Mouse (Mus musculus): ENCODE results near the gene Krtap1-5. TPM values are rescaled to one million over a fixed set of nuclear protein-coding genes. Genes with fewer than 3 reads are reported as not detected.

The Krtap1-5 gene
- total RNA-seq, 1 experiment, result not detected

DNA sequence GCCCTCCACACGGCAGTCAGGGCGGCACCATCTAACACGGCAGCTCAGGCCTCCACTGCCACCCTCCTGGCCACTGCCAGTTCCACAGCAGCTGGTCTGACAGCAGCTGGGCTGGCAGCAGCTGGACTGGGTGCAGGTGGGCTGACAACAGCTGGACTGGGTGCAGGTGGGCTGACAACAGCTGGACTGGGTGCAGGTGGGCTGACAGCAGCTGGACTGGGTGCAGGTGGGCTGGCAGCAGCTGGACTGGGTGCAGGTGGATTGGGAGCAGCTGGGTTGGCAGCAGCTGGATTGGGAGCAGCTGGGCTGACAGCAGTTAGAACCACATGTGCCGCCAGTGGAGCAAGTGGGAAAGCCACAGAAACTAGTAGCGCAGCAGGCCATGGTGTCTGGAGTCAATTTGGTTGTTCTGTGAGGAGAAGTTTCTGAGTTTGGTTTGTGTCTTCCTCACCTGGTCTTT is 2.5 kb upstream of the Krtap1-5 start, which contains the start of gene Krtap1-4:
TSS of gene Krtap1-4 (minus strand) at position 410 of the 460 bp plus-strand sequence.
- in situ Hi-C loops (cut with MboI; ENCODE audit: low sequenced_read_pairs in 2 of 2, unreplicated experiment in 2 of 2), result no loop called here
- DNase-seq (ENCODE audit: low read depth, low spot score), result no peak
- Histone ChIP-seq H3K4me3 (ENCODE audit: insufficient read depth in 1 of 2, low read depth in 1 of 2, low read length in 2 of 2, poor library complexity in 1 of 2, severe bottlenecking in 1 of 2) (no peak within 1 kb of the TSS), H3K4me1 (ENCODE audit: control insufficient read depth in 2 of 2, insufficient read depth in 2 of 2, low read length in 2 of 2, poor library complexity in 1 of 2) (no peaks in the 10 kb centered on the region), H3K36me3 (ENCODE audit: control insufficient read depth, insufficient read depth, low read length, poor library complexity, severe bottlenecking) (no peaks in the 10 kb centered on the region), H3K9me3 (ENCODE audit: control insufficient read depth, insufficient read depth, low read depth, low read length) (no peaks in the 10 kb centered on the region), H3K27ac (ENCODE audit: insufficient read depth, low read depth, low read length, poor library complexity, severe bottlenecking) (no peak within 1 kb of the TSS), H3K9ac (ENCODE audit: insufficient read depth, low read depth, low read length, poor library complexity, severe bottlenecking) (no peak within 1 kb of the TSS)
- TF ChIP-seq MAFK (IDR thresholded peaks at IDR 0.05; ENCODE audit: insufficient read depth, low read depth, low read length) (no peak), ZNF384 (IDR thresholded peaks at IDR 0.05; ENCODE audit: low read depth, low read length) (no peak), HCFC1 (IDR thresholded peaks at IDR 0.05; ENCODE audit: borderline replicate concordance, insufficient read depth, low read length) (no peak), CHD2 (IDR thresholded peaks at IDR 0.05; ENCODE audit: low read depth, low read length) (no peak), ZC3H11A (IDR thresholded peaks at IDR 0.05; ENCODE audit: borderline replicate concordance, low read depth, low read length) (no peak)

DNA sequence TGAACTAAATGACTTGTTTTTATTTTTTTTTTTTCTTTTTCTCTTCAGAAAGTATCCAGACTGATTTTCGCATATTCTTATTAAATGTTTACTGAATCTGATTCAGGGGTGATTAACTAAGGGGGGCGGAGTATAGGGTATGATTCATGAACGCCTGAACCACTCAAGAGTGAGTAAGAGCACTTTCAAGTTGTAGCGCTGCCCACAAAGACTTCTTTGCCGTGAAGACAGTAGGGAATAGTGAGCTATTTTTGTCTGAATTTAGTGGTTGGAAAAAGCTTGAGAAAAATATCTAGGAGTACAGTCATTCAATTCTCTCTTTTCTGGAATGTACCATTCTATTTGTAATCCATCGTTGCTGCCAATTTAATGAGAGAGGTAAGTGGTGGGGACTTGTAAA is 748 bp upstream of the Krtap1-5 start:
- Histone ChIP-seq H3K9ac (ENCODE audit: insufficient read depth, low read depth, low read length, poor library complexity, severe bottlenecking) (no peak overlapping the region), H3K9me3 (ENCODE audit: control insufficient read depth, insufficient read depth, low read depth, low read length) (no peaks in the 10 kb centered on the region), H3K4me3 (ENCODE audit: insufficient read depth in 1 of 2, low read depth in 1 of 2, low read length in 2 of 2, poor library complexity in 1 of 2, severe bottlenecking in 1 of 2) (no peak overlapping the region), H3K27ac (ENCODE audit: insufficient read depth, low read depth, low read length, poor library complexity, severe bottlenecking) (no peak overlapping the region), H3K36me3 (ENCODE audit: control insufficient read depth, insufficient read depth, low read length, poor library complexity, severe bottlenecking) (no peaks in the 10 kb centered on the region), H3K4me1 (ENCODE audit: control insufficient read depth in 2 of 2, insufficient read depth in 2 of 2, low read length in 2 of 2, poor library complexity in 1 of 2) (no peaks in the 10 kb centered on the region)
- in situ Hi-C loops (cut with MboI; ENCODE audit: low sequenced_read_pairs in 2 of 2, unreplicated experiment in 2 of 2), result no loop called here
- no peak for DNase-seq (ENCODE audit: low read depth, low spot score)
- no peak for TF ChIP-seq MAFK (IDR thresholded peaks at IDR 0.05; ENCODE audit: insufficient read depth, low read depth, low read length)
- no peak for TF ChIP-seq HCFC1 (IDR thresholded peaks at IDR 0.05; ENCODE audit: borderline replicate concordance, insufficient read depth, low read length)
- no peak for TF ChIP-seq CHD2 (IDR thresholded peaks at IDR 0.05; ENCODE audit: low read depth, low read length)
- TF ChIP-seq ZC3H11A (IDR thresholded peaks at IDR 0.05; ENCODE audit: borderline replicate concordance, low read depth, low read length), result no peak
- TF ChIP-seq ZNF384 (IDR thresholded peaks at IDR 0.05; ENCODE audit: low read depth, low read length), result no peak

DNA sequence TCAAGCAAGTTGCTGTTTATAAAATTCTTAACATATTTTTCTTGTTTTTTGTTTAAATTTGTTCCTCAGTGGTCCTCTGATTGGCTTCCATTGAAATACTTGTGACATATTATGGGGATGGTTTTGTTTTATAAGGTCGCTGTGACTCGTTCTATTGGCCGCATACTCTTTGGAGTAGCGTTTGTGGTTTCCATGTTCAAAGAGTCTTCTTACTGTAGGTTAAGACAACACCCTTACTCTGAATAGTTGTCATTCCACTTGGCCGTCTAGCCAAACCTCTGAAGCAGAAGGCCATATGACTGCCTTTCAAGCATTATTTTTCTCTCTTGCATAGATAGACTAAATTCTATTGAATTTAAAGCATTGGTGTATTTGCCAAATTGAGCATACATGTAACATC is 235 bp upstream of the Krtap1-5 start:
- H3K9ac ChIP-seq (ENCODE audit: insufficient read depth, low read depth, low read length, poor library complexity, severe bottlenecking), result no peak overlapping the region
- no peaks in the 10 kb centered on the region for H3K9me3 ChIP-seq (ENCODE audit: control insufficient read depth, insufficient read depth, low read depth, low read length)
- H3K4me1 ChIP-seq (ENCODE audit: control insufficient read depth in 2 of 2, insufficient read depth in 2 of 2, low read length in 2 of 2, poor library complexity in 1 of 2), result no peaks in the 10 kb centered on the region
- H3K4me3 ChIP-seq (ENCODE audit: insufficient read depth in 1 of 2, low read depth in 1 of 2, low read length in 2 of 2, poor library complexity in 1 of 2, severe bottlenecking in 1 of 2), result no peak overlapping the region
- H3K27ac ChIP-seq (ENCODE audit: insufficient read depth, low read depth, low read length, poor library complexity, severe bottlenecking), result no peak overlapping the region
- TF ChIP-seq ZNF384 (IDR thresholded peaks at IDR 0.05; ENCODE audit: low read depth, low read length), result no peak
- H3K36me3 ChIP-seq (ENCODE audit: control insufficient read depth, insufficient read depth, low read length, poor library complexity, severe bottlenecking), result no peaks in the 10 kb centered on the region
- in situ Hi-C loops (cut with MboI; ENCODE audit: low sequenced_read_pairs in 2 of 2, unreplicated experiment in 2 of 2), result no loop called here
- DNase-seq (ENCODE audit: low read depth, low spot score), result no peak

DNA sequence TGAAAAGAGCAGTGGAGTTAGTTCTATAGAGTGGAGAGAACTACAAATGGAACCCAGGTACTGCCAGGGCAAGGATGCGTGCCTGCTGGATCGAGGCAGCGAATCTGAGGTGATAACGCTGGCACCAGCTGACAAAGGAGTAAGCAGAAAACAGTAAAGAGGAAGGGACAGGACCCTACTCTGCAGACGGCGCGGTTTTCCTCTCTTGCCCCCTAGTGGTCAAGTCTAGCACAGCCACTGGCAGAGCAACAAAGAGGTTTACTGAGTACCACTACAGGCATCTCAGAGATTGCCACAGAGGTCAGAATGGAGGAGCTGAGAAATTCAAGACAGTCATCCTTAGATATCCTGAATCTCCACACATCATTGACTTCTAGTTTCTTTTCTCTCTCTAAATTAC is 6.7 kb downstream of the Krtap1-5 start:
- H3K36me3 ChIP-seq (ENCODE audit: control insufficient read depth, insufficient read depth, low read length, poor library complexity, severe bottlenecking), result no peaks in the 10 kb centered on the region
- no peak overlapping the region for H3K4me3 ChIP-seq (ENCODE audit: insufficient read depth in 1 of 2, low read depth in 1 of 2, low read length in 2 of 2, poor library complexity in 1 of 2, severe bottlenecking in 1 of 2)
- no peaks in the 10 kb centered on the region for H3K9me3 ChIP-seq (ENCODE audit: control insufficient read depth, insufficient read depth, low read depth, low read length)
- no peak overlapping the region for H3K27ac ChIP-seq (ENCODE audit: insufficient read depth, low read depth, low read length, poor library complexity, severe bottlenecking)
- no peak overlapping the region; the same call in 1 of the 2 replicates for H3K9ac ChIP-seq (ENCODE audit: insufficient read depth, low read depth, low read length, poor library complexity, severe bottlenecking)
- peak; percentile 58 for DNase-seq (ENCODE audit: low read depth, low spot score)
- no peaks in the 10 kb centered on the region for H3K4me1 ChIP-seq (ENCODE audit: control insufficient read depth in 2 of 2, insufficient read depth in 2 of 2, low read length in 2 of 2, poor library complexity in 1 of 2)
- TF ChIP-seq CHD2 (IDR thresholded peaks at IDR 0.05; ENCODE audit: low read depth, low read length) (no peak), ZNF384 (IDR thresholded peaks at IDR 0.05; ENCODE audit: low read depth, low read length) (no peak), MAFK (IDR thresholded peaks at IDR 0.05; ENCODE audit: insufficient read depth, low read depth, low read length) (no peak), ZC3H11A (IDR thresholded peaks at IDR 0.05; ENCODE audit: borderline replicate concordance, low read depth, low read length) (no peak), HCFC1 (IDR thresholded peaks at IDR 0.05; ENCODE audit: borderline replicate concordance, insufficient read depth, low read length) (no peak)
- in situ Hi-C loops (cut with MboI; ENCODE audit: low sequenced_read_pairs in 2 of 2, unreplicated experiment in 2 of 2), result no loop called here

DNA sequence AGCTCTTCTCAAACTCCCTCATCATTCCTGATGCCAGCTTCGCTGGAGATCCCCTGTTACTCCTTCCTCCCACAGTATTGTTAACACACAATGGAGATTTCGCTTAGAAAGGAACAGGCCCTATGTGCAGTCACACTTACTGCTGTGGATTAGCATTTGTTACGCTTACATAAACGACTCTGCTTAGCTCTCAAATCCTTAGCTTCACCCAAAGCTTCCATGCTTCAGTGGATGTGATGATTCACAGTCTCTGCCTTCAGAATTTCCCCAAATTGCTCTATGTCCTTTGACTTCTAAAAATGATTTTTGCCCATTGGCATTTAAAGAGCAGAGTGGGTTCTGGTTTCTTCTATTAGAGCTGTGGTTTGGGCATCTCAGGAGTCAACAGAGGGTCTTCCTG is 7.7 kb downstream of the Krtap1-5 start:
- no peak overlapping the region for H3K9ac ChIP-seq (ENCODE audit: insufficient read depth, low read depth, low read length, poor library complexity, severe bottlenecking)
- no peaks in the 10 kb centered on the region for H3K9me3 ChIP-seq (ENCODE audit: control insufficient read depth, insufficient read depth, low read depth, low read length)
- in situ Hi-C loops (cut with MboI; ENCODE audit: low sequenced_read_pairs in 2 of 2, unreplicated experiment in 2 of 2), result no loop called here
- H3K36me3 ChIP-seq (ENCODE audit: control insufficient read depth, insufficient read depth, low read length, poor library complexity, severe bottlenecking), result no peaks in the 10 kb centered on the region
- H3K4me1 ChIP-seq (ENCODE audit: control insufficient read depth in 2 of 2, insufficient read depth in 2 of 2, low read length in 2 of 2, poor library complexity in 1 of 2), result no peaks in the 10 kb centered on the region
- no peak for TF ChIP-seq MAFK (IDR thresholded peaks at IDR 0.05; ENCODE audit: insufficient read depth, low read depth, low read length)
- TF ChIP-seq ZC3H11A (IDR thresholded peaks at IDR 0.05; ENCODE audit: borderline replicate concordance, low read depth, low read length), result no peak
- TF ChIP-seq HCFC1 (IDR thresholded peaks at IDR 0.05; ENCODE audit: borderline replicate concordance, insufficient read depth, low read length), result no peak
- no peak for TF ChIP-seq ZNF384 (IDR thresholded peaks at IDR 0.05; ENCODE audit: low read depth, low read length)
- TF ChIP-seq CHD2 (IDR thresholded peaks at IDR 0.05; ENCODE audit: low read depth, low read length), result no peak
- H3K27ac ChIP-seq (ENCODE audit: insufficient read depth, low read depth, low read length, poor library complexity, severe bottlenecking), result no peak overlapping the region
- DNase-seq (ENCODE audit: low read depth, low spot score), result no peak
- no peak overlapping the region for H3K4me3 ChIP-seq (ENCODE audit: insufficient read depth in 1 of 2, low read depth in 1 of 2, low read length in 2 of 2, poor library complexity in 1 of 2, severe bottlenecking in 1 of 2)

Data from ES-E14 (cell line).